Mouse (Mus musculus): ENCODE data around the gene Doc2a.

Gene Doc2a

DNA sequence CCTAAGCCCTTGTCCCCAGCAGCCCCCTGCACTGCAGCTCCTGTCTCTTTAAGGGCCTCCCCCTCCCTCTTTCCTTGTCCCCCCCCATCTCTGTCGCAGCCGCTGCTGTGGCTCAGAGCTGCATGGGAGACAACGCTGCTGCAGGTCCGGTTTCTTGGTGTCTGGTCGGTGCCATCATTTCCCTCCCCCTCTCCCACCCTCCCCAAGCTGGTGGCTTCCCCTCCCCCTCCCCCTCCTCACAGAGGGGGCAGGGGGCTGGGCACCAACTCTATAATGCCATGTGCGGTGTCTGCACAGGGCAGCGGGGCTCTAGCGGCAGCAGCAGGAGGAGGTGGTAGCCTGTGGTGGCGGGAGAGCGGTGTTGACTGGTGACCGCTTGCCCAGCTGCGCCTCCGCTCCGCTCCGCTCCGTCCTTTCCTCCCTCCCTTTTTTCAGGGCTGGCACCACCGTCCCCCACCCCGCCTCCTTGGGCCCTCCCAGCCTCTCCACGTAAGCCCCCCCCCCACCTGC, 24.0 kb upstream of the Doc2a start:
- DNase-seq (ENCODE audit: low read depth, low spot score), result no peak

GRCm38 (mm10) chr7:126823940-126824339, 23.3 kb upstream of the Doc2a start:
- DNase-seq (ENCODE audit: low read depth, low spot score), result no peak

DNA sequence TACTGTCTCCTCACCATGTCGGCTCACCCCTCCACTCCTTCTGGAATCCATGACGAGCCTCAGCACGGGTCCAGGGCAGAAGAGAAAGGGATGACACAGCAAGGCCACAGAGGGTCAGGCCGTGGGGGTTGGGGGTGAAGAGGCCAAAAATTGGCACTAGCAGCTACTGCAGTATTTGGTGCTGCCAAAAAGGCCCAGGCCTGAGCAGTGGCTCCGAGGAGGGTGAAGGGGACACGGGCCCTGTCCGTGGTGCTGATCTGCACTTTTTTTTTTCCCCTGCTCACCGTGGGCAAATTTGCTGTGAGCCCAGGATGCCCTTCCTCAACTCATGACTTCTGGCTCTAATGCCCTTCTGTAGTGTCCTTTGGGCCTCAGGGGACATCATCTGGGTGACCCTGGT, 21.8 kb upstream of the Doc2a start:
- DNase-seq (ENCODE audit: low read depth, low spot score), result no peak

DNA sequence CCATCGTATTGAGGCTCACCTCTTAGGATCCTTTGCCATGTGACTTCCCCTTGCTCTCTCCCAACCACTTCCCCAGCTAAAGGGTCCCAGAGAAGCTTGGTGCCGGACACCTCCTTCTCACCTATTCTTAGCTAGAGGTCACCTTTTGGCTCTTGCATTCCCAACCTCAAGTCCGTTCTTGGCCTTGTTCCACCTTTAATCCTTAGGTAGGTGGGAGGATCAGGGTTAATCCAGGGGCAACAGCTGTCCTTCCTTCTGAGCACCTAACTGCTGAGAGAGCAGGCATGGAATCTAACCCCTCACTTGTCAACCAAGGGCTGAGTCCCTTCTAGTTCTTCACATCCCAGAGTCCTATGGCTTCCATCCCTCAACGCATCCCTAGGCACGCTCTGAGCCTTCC, 21.3 kb upstream of the Doc2a start:
- DNase-seq (ENCODE audit: low read depth, low spot score), result no peak

DNA sequence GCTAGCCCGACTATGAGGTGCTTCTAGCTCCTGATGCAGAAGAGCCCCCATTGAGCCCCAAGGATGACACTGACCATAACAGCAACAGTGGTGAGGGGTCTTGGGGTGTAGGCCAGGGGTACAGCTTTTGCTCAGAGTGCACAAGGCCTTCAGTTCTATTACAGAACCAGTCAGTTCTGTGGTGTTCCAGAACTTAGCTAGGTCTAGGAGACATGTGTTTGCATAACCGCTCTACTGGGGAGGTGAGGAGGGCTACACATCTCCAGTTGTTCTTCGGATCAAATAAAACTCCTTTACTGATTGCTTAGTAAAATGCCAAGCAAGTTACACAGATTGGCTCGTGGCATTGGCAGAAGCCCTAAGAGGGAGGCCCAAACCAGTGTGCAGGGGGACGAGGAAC, 15.7 kb upstream of the Doc2a start, which contains the start of gene 4930451I11Rik:
4930451I11Rik (minus strand) TSS at position 101 of the 400 bp plus-strand sequence.
- no peak for DNase-seq (ENCODE audit: low read depth, low spot score)

DNA sequence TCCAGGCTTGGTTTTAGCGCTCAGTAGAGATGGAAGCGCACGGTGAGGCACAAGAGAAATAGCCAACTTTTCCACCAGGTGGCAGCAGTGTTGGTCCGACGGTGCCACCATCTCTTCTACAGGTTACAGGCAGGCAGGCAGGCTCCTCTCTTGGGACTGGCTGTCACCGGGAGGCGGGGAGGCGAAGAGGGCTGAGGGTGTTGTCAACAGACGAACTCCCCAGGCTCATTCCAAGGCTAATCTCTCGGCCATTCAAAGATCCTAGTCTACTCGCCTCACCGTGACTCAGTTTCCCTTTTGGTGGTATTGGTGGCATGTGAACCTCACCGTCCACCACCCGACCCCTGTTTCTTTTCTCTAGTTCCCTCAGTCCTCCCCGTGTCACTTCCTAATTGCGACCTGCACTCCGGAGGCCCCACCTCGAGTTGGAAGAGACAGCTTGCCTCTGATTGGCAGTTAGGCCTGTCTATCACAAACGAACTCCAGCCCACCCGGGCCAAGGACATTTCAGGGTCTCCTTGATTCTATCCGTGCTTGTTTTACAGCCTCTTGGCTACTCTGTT, 15.1 kb upstream of the Doc2a start:
- DNase-seq (ENCODE audit: low read depth, low spot score), result peak; percentile 58

GRCm38 (mm10) chr7:126833294-126833693, 13.9 kb upstream of the Doc2a start:
- peak; percentile 51 for DNase-seq (ENCODE audit: low read depth, low spot score)

- no peak for DNase-seq (ENCODE audit: low read depth, low spot score)
Observed at GRCm38 (mm10) chr7:126843276-126843675, 3.9 kb upstream of the Doc2a start.

- no peak for DNase-seq (ENCODE audit: low read depth, low spot score)
Observed at GRCm38 (mm10) chr7:126845516-126845915, 1.7 kb upstream of the Doc2a start.

DNA sequence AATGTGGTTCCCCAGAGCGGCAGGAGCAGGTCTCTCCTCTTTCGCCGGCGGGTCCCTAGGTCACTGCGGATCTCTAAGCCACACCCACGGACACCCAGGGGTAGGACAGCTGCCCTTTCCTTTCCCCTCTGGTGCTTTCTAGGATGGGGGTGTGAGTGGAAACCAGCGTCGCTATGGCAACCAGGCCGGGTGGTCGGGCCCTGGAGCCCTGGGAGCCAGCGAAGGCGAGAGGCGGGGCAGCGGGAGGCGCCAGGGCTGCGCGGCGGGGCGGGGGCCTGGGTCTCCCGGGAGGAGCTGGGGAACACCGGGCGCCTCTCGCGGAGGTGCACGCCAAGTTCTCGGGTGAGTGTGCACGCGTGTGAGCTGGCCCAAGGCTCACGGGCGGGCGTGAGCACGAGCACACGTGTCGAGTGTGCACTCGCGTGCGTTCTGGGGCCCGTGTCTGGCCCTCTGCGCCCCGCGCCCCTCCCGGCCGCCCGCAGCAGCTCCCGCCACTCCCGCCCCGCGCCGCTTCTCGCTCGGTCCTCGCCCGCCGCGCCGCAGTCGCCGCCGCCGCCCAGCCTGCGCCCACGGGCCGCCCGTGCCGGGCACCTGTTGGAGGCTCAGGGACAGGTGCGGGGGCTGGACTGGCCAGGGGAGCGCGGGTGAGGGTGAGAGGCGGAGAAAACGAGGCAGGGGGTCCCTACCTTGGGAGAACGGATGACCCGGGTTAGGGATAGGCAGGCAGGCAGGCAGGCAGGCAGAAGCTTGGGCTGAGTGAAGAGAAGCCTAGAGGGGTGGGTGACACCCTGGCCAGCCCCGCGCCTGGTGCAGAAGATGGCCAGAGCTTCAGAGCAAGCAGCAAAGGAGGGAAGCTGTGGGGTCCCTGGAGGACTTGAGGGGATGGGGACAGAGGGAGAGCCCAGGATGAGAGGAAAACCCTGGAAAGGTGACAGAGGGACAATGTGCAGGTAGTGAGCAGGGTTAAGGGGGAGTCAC, 494 bp downstream of the Doc2a start:
- DNase-seq (ENCODE audit: low read depth, low spot score), result no peak

GRCm38 (mm10) chr7:126848794-126849193, 1.6 kb downstream of the Doc2a start:
- DNase-seq (ENCODE audit: low read depth, low spot score), result no peak

GRCm38 (mm10) chr7:126850161-126850560, 2.9 kb downstream of the Doc2a start:
- no peak for DNase-seq (ENCODE audit: low read depth, low spot score)

- no peak for DNase-seq (ENCODE audit: low read depth, low spot score)
Observed at GRCm38 (mm10) chr7:126851192-126851591, 4.0 kb downstream of the Doc2a start.

- no peak for DNase-seq (ENCODE audit: low read depth, low spot score)
Observed at GRCm38 (mm10) chr7:126853454-126853853, 6.2 kb downstream of the Doc2a start.

GRCm38 (mm10) chr7:126855641-126856040, 8.4 kb downstream of the Doc2a start:
- no peak for DNase-seq (ENCODE audit: low read depth, low spot score)

GRCm38 (mm10) chr7:126856741-126857420, 9.7 kb downstream of the Doc2a start:
- DNase-seq (ENCODE audit: low read depth, low spot score), result no peak

DNA sequence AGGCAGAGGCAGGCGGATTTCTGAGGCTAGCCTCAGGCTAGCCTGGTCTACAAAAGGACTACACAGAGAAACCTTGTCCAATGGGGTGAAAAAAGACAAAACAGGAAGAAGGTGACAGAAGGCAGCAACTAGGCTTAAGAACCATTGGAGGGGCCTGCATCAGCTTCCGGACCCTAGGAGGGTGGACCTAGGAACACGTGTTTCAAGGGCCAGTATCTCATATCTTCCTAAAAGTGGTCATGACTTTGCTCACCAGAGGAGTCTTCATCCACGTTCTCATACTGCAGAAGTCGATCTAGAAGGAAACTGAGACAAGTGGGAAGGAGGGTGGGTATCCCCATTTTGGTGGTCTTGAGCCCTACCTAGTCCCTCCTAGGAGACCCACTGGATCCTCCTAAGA, 13.8 kb downstream of the Doc2a start:
- no peak for DNase-seq (ENCODE audit: low read depth, low spot score)

- DNase-seq (ENCODE audit: low read depth, low spot score), result peak; percentile 88
Observed at GRCm38 (mm10) chr7:126861429-126862130, 14.4 kb downstream of the Doc2a start, which contains the start of gene Hirip3. Hirip3 (plus strand) TSS chr7:126861972.

DNA sequence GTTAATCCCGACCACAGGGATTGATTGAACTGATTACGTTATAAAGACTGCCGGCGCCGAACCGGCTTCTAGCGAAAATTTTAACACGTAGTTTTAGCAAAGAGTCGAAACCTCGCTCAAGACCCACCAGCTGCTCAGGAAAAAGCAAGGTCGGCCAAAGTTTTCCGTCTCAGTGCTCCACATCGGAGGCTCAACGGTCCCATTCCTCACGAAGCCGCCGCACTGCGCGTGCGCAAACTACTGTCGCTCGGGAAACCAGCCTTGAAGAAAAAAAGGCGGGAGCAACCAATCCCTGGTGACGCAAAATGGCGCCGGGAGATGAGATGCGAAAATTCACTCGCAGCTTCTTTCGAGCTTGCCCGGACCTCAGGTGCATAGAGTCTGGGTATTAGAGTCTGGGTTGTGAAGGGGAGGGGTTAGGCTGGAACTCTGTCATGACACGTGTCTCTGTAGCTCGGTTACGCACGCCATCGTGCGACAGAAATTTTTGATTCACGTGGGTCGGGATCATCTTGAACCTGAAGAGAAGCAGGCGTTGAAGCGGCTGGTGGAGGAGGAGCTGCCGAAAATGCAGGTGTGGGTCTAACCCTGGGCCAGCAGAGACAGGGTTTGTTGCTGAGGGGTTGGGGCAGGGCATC, 15.1 kb downstream of the Doc2a start, which contains the start of gene Ino80e:
Ino80e (minus strand) TSS at position 231 of the 638 bp plus-strand sequence.
- peak; percentile 90 for DNase-seq (ENCODE audit: low read depth, low spot score)

GRCm38 (mm10) chr7:126863791-126864190, 16.6 kb downstream of the Doc2a start:
- no peak for DNase-seq (ENCODE audit: low read depth, low spot score)

GRCm38 (mm10) chr7:126867534-126867933, 20.3 kb downstream of the Doc2a start:
- no peak for DNase-seq (ENCODE audit: low read depth, low spot score)
